Mouse (Mus musculus) ES-Bruce4 (cell line): ENCODE data around the gene Mbd6. TPM values are rescaled to one million over a fixed set of nuclear protein-coding genes. Genes with fewer than 3 reads are reported as not detected.

ENCODE experiments used
- H3K27ac ChIP-seq: 2 replicates; pipeline ENCODE4 v1.5.1; 2012; ENCODE audit warnings: low read length, inconsistent platforms; ENCODE audit not compliant: insufficient read depth
- H3K27me3 ChIP-seq: 2 replicates; pipeline ENCODE4 v1.6.1; 2012; ENCODE audit warnings: mild to moderate bottlenecking, low read length, inconsistent platforms; ENCODE audit not compliant: control insufficient read depth, poor library complexity, insufficient read depth, severe bottlenecking
- H3K36me3 ChIP-seq: 2 replicates; pipeline ENCODE4 v1.6.1; 2012; ENCODE audit warnings: inconsistent platforms, mild to moderate bottlenecking, low read length, moderate library complexity; ENCODE audit not compliant: control insufficient read depth, poor library complexity, insufficient read depth, severe bottlenecking
- H3K4me1 ChIP-seq: one replicate; pipeline ENCODE4 v1.8.1; 2011; ENCODE audit warnings: low read length; ENCODE audit not compliant: control insufficient read depth, insufficient read depth
- H3K4me3 ChIP-seq: 2 replicates; pipeline ENCODE4 v1.5.1; 2011; ENCODE audit warnings: low read depth, mild to moderate bottlenecking, low read length
- H3K9ac ChIP-seq: 2 replicates; pipeline ENCODE4 v1.6.1; 2012; ENCODE audit warnings: low read depth, mild to moderate bottlenecking, inconsistent platforms; ENCODE audit not compliant: poor library complexity, severe bottlenecking
- H3K9me3 ChIP-seq: replicated peaks from 2 replicates; pipeline ENCODE4 v1.6.1; 2012; ENCODE audit warnings: mild to moderate bottlenecking, low read length, inconsistent platforms; ENCODE audit not compliant: control insufficient read depth, poor library complexity, insufficient read depth, severe bottlenecking
- CTCF ChIP-seq: IDR thresholded peaks from one replicate; pipeline ENCODE4 v1.8.1; 2011; ENCODE audit warnings: low read depth, low read length
- EP300 ChIP-seq: IDR thresholded peaks from 2 replicates; pipeline ENCODE4 v1.6.1; 2011; ENCODE audit warnings: low read depth, low read length; ENCODE audit not compliant: insufficient read depth
- POLR2A ChIP-seq: IDR thresholded peaks from one replicate; pipeline ENCODE4 v1.8.1; 2011; ENCODE audit warnings: low read length; ENCODE audit not compliant: insufficient read depth
- polyA plus RNA-seq: library from polyadenylated mRNA; stranded (reverse); fragments of >200 nt; gene quantifications from 2 replicates; pipeline ENCODE4 v1.2.4, GENCODE M21; 2011; ENCODE audit warnings: low read depth; ENCODE audit not compliant: missing spikeins, insufficient read depth, insufficient read length

The Mbd6 gene
- polyA plus RNA-seq, 1 experiment, result 26.2 TPM

DNA sequence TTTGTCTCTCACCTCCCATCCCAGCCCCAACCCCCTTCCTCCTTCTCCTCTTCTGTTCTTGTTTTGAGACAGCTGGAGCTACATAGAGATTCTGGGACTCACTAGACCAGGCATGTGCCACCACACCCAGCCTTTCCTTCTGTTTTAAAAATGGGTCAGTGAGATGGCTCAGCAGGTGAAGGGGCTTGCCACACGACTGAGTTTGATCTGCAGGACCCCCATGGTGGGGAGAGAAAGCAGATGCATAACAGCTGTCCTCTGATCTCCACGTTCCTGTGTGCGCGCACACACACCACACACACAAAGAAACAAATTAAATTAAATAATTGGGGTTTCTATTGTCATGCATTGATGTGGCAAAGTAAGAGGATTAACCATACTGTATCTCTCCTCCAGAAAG lies 23.8 kb downstream of the Mbd6 start:
- no peak overlapping the region for H3K4me3 ChIP-seq
- H3K27me3 ChIP-seq, result no peaks in the 10 kb centered on the region
- no peak overlapping the region for H3K27ac ChIP-seq
- no peak overlapping the region for H3K9ac ChIP-seq
- H3K4me1 ChIP-seq, result peaks cover 6% of the 10 kb centered on the region
- no peaks in the 10 kb centered on the region for H3K9me3 ChIP-seq
- no peaks in the 10 kb centered on the region for H3K36me3 ChIP-seq
- TF ChIP-seq CTCF, result no peak
- no peak for TF ChIP-seq POLR2A
- no peak for TF ChIP-seq EP300

DNA sequence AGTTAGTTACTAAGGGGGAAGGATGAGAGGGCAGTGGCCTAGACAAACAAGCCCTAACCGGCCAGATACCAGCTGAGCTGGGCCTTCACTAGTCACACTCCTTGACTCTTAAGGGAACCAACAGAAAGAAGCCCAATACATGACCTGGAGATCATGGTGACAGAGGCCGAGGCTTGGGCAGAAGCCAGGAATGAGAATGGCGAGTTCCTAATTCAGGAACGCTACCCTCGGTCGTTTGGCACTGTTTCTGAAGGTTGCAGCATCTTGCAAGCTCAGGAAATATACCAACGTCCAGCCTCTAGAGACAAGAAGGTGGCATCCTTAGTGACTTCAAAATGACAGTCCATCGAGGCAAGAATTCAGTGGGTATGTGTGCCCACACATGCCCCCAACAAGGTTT lies 24.5 kb downstream of the Mbd6 start:
- Histone ChIP-seq H3K9me3 (no peaks in the 10 kb centered on the region), H3K27ac (peak overlapping the region; percentile 26; the same call in 1 of the 2 replicates), H3K9ac (no peak overlapping the region), H3K4me3 (no peak overlapping the region), H3K4me1 (peaks cover 6% of the 10 kb centered on the region), H3K27me3 (no peaks in the 10 kb centered on the region), H3K36me3 (no peaks in the 10 kb centered on the region)
- TF ChIP-seq EP300, result no peak

- H3K4me1 ChIP-seq, result peaks cover 6% of the 10 kb centered on the region
- H3K4me3 ChIP-seq, result no peak overlapping the region
- TF ChIP-seq POLR2A (no peak), CTCF (no peak), EP300 (no peak)
- H3K9me3 ChIP-seq, result no peaks in the 10 kb centered on the region
- no peaks in the 10 kb centered on the region for H3K36me3 ChIP-seq
- H3K9ac ChIP-seq, result no peak overlapping the region
- H3K27ac ChIP-seq, result 0 out of 2 replicates have a peak overlapping the region, but pooled peaks have one; percentile 26
- no peaks in the 10 kb centered on the region for H3K27me3 ChIP-seq
Measured at GRCm38 (mm10) chr10:127263631-127264030, 25.2 kb downstream of the Mbd6 start.

DNA sequence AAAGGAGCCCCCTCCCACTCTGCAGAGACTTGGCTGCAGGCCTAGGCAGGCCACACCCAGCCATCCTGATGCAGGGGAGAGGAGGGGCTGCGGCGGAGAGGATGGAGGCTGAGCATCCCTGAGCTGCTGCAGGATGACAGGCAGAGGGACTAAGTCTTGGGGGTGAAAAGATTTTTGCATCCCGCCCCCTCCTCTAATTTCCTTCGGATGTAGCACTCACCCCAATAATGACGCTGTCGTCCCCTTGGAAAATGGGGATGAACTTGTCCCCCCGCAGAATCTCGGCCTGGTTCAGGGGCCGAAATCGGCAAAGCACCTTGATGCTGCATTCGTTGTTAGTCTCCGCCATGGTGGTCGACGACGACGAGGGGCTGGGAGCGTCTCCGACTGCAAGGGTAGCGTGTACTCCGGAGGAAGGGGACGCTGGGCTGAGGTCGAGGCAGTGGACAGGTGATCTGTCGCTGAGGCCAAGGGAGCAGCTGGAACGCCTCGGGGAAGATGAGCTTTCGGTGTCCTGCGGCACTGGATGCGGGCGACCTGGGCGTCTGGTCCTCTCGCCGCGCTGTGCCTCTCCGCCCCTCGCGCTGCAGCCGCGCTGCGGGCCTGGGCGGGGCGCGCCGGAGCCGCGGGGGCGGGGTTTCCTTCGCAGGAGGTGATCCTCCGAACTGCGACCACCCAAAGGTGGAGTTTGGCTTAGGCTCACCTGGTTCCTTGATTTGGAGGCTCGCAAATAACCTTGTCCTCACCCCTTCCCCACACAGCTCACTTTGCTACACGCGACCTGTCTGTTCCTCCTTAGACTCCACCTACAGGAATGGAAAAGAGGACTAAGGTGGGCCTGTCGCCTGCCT lies 26.0 kb downstream of the Mbd6 start, which contains the start of gene Kif5a:
Kif5a (minus strand) TSS at position 801 of the 851 bp plus-strand sequence.
- Histone ChIP-seq H3K9me3 (no peaks in the 10 kb centered on the region), H3K27ac (peak within 1 kb of the TSS; percentile 45; the same call in 1 of the 2 replicates), H3K4me1 (peaks cover 6% of the 10 kb centered on the region), H3K27me3 (no peaks in the 10 kb centered on the region), H3K4me3 (peak within 1 kb of the TSS; percentile 88), H3K9ac (peak within 1 kb of the TSS; percentile 3; the same call in 1 of the 2 replicates), H3K36me3 (no peaks in the 10 kb centered on the region)
- TF ChIP-seq POLR2A, result peak; percentile 35
- TF ChIP-seq EP300, result no peak

- Histone ChIP-seq H3K27me3 (no peaks in the 10 kb centered on the region), H3K4me3 (peak overlapping the region; percentile 88; the same call in 1 of the 2 replicates), H3K4me1 (peaks cover 6% of the 10 kb centered on the region), H3K27ac (peak overlapping the region; percentile 45; the same call in 1 of the 2 replicates), H3K9me3 (no peaks in the 10 kb centered on the region), H3K9ac (no peak overlapping the region), H3K36me3 (no peaks in the 10 kb centered on the region)
- TF ChIP-seq EP300, result no peak
- no peak for TF ChIP-seq CTCF
- no peak for TF ChIP-seq POLR2A
Measured at GRCm38 (mm10) chr10:127261706-127262547, 26.9 kb downstream of the Mbd6 start.

- no peaks in the 10 kb centered on the region for H3K36me3 ChIP-seq
- H3K9me3 ChIP-seq, result no peaks in the 10 kb centered on the region
- peaks cover 4% of the 10 kb centered on the region for H3K4me1 ChIP-seq
- H3K27ac ChIP-seq, result no peak overlapping the region
- no peak overlapping the region for H3K4me3 ChIP-seq
- no peak for TF ChIP-seq POLR2A
- no peak for TF ChIP-seq EP300
- TF ChIP-seq CTCF, result no peak
- no peaks in the 10 kb centered on the region for H3K27me3 ChIP-seq
- no peak overlapping the region for H3K9ac ChIP-seq
Measured at GRCm38 (mm10) chr10:127258489-127258888, 30.3 kb downstream of the Mbd6 start.
